Comparison of ENCODE assay signal across 30 mouse cellular contexts in the genomic region with DNA sequence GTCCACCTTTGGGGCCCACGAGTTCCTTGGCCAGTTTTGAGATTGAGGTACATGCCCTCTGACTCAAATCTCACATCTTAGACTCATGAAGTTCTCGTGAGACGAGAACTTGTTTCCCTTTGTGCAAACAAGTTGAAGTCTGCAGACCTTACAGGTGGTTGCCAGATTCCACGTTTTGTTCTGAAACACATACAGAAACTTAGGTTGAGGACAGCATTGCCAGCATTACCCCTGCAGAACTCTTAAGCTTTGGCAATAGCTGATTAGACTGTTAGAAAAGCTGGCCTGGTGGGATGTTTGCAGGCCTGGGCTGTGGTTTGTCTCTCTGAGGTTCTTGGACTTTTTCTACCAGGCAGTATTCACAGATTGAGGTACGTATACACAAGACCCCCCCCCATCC. TPM values are rescaled to one million over a fixed set of nuclear protein-coding genes. Genes with fewer than 3 reads are reported as not detected.
"Had no signal": no experiment of that assay in that cellular context is flagged by ENCODE, and none has a peak within 500 bp of the region (broad histone marks: within the 10 kb centered on the region; RNA-seq: fewer than 3 reads in every experiment).

No protein-coding gene starts in this region.

- H3K4me1 ChIP-seq: liver, embryonic 13.5 days had no signal

- H3K27ac ChIP-seq: gastrocnemius, adult 2 months; heart, adult 2 months; hindbrain, embryonic 10.5 days; hindbrain, embryonic 12.5 days; hindbrain, embryonic 14.5 days; layer of hippocampus, adult 2 months; left cerebral cortex, adult 2 months; limb, embryonic 10.5 days; limb, embryonic 12.5 days; liver, embryonic 13.5 days had no signal

- H3K36me3 ChIP-seq: hindbrain, embryonic 10.5 days; hindbrain, embryonic 12.5 days; limb, embryonic 10.5 days; limb, embryonic 12.5 days; liver, embryonic 13.5 days had no signal

- ATAC-seq: hindbrain, embryonic 16.5 days; inflammation-experienced regulatory T-cells, adult 6 months; intestine, postnatal 0 days had no signal

- H3K4me2 ChIP-seq: heart, embryonic 11.5 days; hindbrain, embryonic 12.5 days; hindbrain, embryonic 14.5 days; limb, embryonic 12.5 days; liver, embryonic 11.5 days; liver, embryonic 13.5 days had no signal

- DNase-seq: gastrocnemius, adult 2 months; gastrocnemius, postnatal 10 days; gastrocnemius, postnatal 25 days; heart, adult 2 months; heart, postnatal 10 days; heart, postnatal 4 days; kidney, adult 18-20 months; kidney, adult 8-10 months; kidney, postnatal 10 days; kidney, postnatal 25 days; kidney, postnatal 4 days; liver; liver, embryonic 13.5 days had no signal

- H3K9me3 ChIP-seq: hindbrain, embryonic 10.5 days; hindbrain, embryonic 12.5 days; limb, embryonic 10.5 days; limb, embryonic 12.5 days; liver, embryonic 13.5 days had no signal

- H3K9ac ChIP-seq: hindbrain, embryonic 12.5 days; hindbrain, embryonic 14.5 days; limb, embryonic 12.5 days; liver, embryonic 13.5 days had no signal

- H3K4me3 ChIP-seq: gastrocnemius, adult 2 months; heart, adult 2 months; hindbrain, embryonic 10.5 days; hindbrain, embryonic 12.5 days; layer of hippocampus, adult 2 months; left cerebral cortex, adult 2 months; limb, embryonic 10.5 days; limb, embryonic 12.5 days; liver, embryonic 13.5 days had no signal

RNA-seq across cellular contexts. Expression of gene Nkx3-2, which starts 7.0 kb away (rescaled TPM):
- polyA plus RNA-seq: frontal cortex, adult 2 months; heart, embryonic 11.5 days; heart, embryonic 14.5 days; heart, embryonic 16.5 days; hindbrain, embryonic 14.5 days; hindbrain, embryonic 16.5 days; inflammation-experienced regulatory T-cells, adult 6 months; kidney, embryonic 14.5 days; kidney, embryonic 16.5 days; liver, embryonic 13.5 days had no signal
